Mouse (Mus musculus) thymus, adult 2 months (tissue): ENCODE data around the gene Bcap31. TPM values are rescaled to one million over a fixed set of nuclear protein-coding genes. Genes with fewer than 3 reads are reported as not detected.

Experiments
- DNase-seq: peaks from one replicate; pipeline ENCODE4 v3.0.0; 2021
- H3K27ac ChIP-seq: fragments of 200-500 bp; 2 replicates; pipeline ENCODE4 v1.5.1; 2012; ENCODE audit warnings: low read length, control low read depth; ENCODE audit not compliant: control insufficient read depth, insufficient read depth
- H3K27me3 ChIP-seq: fragments of 200-500 bp; 2 replicates; pipeline ENCODE4 v1.6.1; 2012; ENCODE audit warnings: mild to moderate bottlenecking, low read length, moderate library complexity, mixed read lengths; ENCODE audit not compliant: control insufficient read depth, insufficient read depth
- H3K36me3 ChIP-seq: fragments of 200-500 bp; 2 replicates; pipeline ENCODE4 v1.6.1; 2012; ENCODE audit warnings: mild to moderate bottlenecking, low read length, moderate library complexity; ENCODE audit not compliant: control insufficient read depth, insufficient read depth
- H3K4me1 ChIP-seq: fragments of 200-500 bp; replicated peaks from 2 replicates; pipeline ENCODE4 v1.6.1; 2012; ENCODE audit warnings: low read length; ENCODE audit not compliant: control insufficient read depth, insufficient read depth
- H3K4me3 ChIP-seq: fragments of 200-500 bp; 2 replicates; pipeline ENCODE4 v1.5.1; 2012; ENCODE audit warnings: mild to moderate bottlenecking, low read length, control low read depth, moderate library complexity; ENCODE audit not compliant: control insufficient read depth, insufficient read depth
- CTCF ChIP-seq: fragments of 200-500 bp; IDR thresholded peaks from 2 replicates; pipeline ENCODE4 v1.5.1; 2012; ENCODE audit warnings: mild to moderate bottlenecking, control low read depth, low read length, moderate library complexity, borderline replicate concordance; ENCODE audit not compliant: control insufficient read depth, poor library complexity, insufficient read depth; ENCODE audit errors: extremely low read depth
- POLR2A ChIP-seq: fragments of 200-500 bp; IDR thresholded peaks from 2 replicates; pipeline ENCODE4 v1.6.1; 2012; ENCODE audit warnings: mild to moderate bottlenecking, low read length, control low read depth, moderate library complexity; ENCODE audit not compliant: control insufficient read depth, poor library complexity, insufficient read depth; ENCODE audit errors: extremely low read depth
- WGBS: fragments of 180-500 bp; shearing (Covaris S2); methylation state at CpG from one replicate; pipeline ENCODE4 v1.1.7; 2018; 5-methylcytosine and 5-hydroxymethylcytosine counted together
- polyA plus RNA-seq: library from polyadenylated mRNA; depleted of rRNA; stranded (reverse); fragments of >200 nt; gene quantifications from 2 replicates; pipeline ENCODE4 v1.2.3, GENCODE M21; 2012

Bcap31 gene
- polyA plus RNA-seq, 1 experiment: 54.4 TPM

DNA sequence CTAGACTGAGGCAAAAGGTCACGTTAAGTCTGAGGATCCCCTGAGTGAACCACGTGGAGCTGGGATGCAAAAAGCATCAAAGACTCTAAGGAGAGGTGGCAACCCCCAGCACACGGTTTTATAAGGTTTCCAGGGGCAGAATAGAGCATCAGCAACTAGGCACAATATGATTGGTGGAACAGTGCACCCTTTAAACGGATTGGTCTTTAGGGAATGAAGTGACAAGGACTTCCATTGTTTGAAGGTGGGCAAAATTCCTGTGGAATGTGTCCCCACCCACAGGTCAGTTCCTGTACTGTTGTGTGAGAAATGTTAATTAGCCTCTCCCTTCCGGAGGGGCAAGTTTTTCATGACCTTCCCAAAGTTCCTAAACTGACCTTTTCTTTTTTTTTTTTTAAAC lies 23.2 kb upstream of the Bcap31 start:
- DNase-seq: no peak
- Histone ChIP-seq H3K36me3 (no peaks in the 10 kb centered on the region), H3K4me1 (no peaks in the 10 kb centered on the region), H3K4me3 (no peak overlapping the region), H3K27me3 (no peaks in the 10 kb centered on the region), H3K27ac (no peak overlapping the region)
- WGBS: 75% methylated on average over 5 of the region's 5 CpGs
- TF ChIP-seq CTCF: no peak
- no peak for TF ChIP-seq POLR2A

DNA sequence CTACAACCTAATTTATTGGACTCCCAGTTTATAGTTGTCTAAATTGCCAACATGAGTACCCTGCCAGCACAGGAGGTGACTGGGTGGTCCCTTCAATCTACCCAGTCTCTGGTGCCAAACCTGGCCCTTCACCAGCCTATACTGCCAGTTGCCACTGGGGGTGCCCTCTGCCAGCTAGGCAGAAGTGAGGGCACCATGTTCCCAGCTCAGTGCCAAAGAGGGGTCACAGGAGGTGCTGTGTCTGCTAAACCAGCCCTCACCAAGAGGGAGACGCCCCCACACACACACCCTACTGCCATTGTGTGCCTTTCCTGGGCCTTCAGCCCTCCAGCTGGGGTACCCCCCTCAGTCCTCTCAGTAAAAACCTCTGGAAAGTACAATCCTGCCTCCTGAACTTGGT lies 22.2 kb upstream of the Bcap31 start:
- Histone ChIP-seq H3K4me1 (no peaks in the 10 kb centered on the region), H3K36me3 (no peaks in the 10 kb centered on the region), H3K27ac (no peak overlapping the region), H3K4me3 (no peak overlapping the region), H3K27me3 (no peaks in the 10 kb centered on the region)
- no peak for DNase-seq
- WGBS: 78% methylated on average over 1 of the region's 1 CpGs
- TF ChIP-seq CTCF (no peak), POLR2A (no peak)

DNA sequence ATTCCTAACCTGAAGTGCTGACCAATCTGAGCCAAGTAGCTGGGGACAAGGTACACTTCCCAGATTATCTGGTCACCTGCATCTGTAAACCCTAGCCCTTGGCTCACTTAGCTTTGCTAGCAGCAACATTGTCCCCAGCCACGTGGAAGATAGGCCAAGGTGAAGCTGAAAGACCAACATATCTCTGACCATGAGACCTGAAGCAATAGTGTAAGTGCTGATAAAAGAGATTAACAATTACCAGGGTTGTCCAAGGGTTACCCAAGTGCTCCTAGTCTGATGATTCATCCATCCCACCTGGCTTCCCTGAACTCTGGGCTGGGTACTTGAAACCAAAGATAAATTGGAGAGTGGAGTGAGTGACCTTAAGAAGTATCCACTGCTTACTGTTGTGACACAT lies 14.9 kb upstream of the Bcap31 start:
- no peak overlapping the region for H3K27ac ChIP-seq
- 95% methylated on average over 1 of the region's 1 CpGs for WGBS
- no peak overlapping the region for H3K4me3 ChIP-seq
- no peaks in the 10 kb centered on the region for H3K27me3 ChIP-seq
- peaks cover 29% of the 10 kb centered on the region for H3K36me3 ChIP-seq
- no peak for DNase-seq
- H3K4me1 ChIP-seq: no peaks in the 10 kb centered on the region
- TF ChIP-seq POLR2A: no peak
- no peak for TF ChIP-seq CTCF

DNA sequence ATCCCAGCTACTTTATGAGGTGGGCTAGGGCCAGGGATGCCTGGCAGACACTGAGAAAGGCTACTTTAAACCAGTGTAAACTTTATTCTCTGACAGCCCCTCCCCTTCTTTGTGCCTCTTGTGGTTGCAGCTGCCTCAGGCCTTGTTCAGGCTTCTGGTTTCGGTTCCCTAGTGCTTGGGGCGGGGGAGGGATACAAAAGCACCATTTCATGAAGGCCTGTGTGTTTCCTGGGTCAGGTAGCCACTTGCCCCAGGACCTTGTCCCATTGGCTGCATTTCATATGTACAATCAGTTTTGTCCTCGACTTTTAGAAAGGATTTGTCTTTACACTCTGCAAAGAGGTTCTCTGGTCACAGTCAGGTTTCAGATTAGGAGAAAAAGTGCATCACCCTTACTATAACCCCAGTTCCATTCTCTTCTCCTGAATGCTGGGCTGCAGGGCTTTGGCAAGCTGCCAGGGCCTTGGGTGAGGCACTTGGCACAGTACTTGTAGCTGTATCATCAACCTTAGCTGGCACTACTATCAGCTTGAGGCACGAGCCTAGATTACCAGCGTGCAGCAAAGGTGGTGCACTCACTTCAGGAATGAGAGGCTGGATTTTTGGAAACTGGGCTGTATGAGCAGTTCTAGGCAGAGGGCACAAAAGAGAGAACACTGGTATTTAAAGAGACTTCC lies 2.8 kb upstream of the Bcap31 start:
- Histone ChIP-seq H3K4me1 (peaks cover 14% of the 10 kb centered on the region), H3K4me3 (peak overlapping the region; percentile 82), H3K36me3 (peaks cover 6% of the 10 kb centered on the region; the same call in 1 of the 2 replicates), H3K27ac (peak overlapping the region; percentile 94), H3K27me3 (no peaks in the 10 kb centered on the region)
- DNase-seq: peak; percentile 24
- 6% methylated on average over 5 of the region's 5 CpGs for WGBS
- TF ChIP-seq POLR2A: no peak
- no peak for TF ChIP-seq CTCF

DNA sequence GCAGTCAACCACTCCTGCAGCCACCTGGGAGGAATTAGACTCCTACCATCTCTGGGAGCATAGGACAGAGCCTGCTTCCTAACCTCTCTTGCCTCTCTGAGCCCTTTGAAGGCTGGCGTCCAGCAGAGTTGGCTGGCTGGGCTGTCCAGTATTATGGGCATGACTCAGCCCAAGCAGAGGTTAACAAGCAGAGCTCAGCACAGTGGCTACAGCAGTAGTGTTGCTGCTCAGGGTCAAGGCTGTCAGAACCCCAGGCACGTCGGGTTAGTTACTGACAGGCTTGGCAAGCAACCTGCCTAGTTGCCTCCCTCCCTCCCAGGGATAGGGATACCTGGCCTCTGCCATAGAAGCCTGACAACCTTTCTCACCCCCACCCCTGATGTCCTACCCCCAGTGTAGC lies 2.3 kb upstream of the Bcap31 start:
- DNase-seq: peak; percentile 3
- TF ChIP-seq POLR2A: no peak
- TF ChIP-seq CTCF: no peak
- H3K4me1 ChIP-seq: peaks cover 14% of the 10 kb centered on the region

DNA sequence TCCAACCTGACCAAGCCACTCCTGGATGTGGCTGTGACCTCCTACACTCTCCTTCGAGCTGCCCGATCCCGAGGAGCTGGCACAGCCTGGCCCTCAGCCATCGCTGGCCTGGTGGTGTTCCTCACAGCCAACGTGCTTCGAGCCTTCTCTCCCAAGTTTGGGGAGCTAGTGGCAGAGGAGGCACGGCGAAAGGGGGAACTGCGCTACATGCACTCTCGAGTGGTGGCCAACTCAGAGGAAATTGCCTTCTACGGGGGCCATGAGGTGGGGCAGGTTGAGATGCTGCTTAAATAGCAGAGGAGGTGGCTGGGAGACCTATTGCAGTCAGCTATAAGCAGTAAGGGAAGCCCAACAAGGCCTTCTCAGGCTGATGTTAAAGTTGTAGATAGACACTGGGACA lies 1.7 kb upstream of the Bcap31 start:
- H3K36me3 ChIP-seq: peaks cover 6% of the 10 kb centered on the region; the same call in 1 of the 2 replicates
- peak; percentile 40 for DNase-seq
- no peak for TF ChIP-seq CTCF
- TF ChIP-seq POLR2A: no peak
- peak overlapping the region; percentile 94 for H3K27ac ChIP-seq
- H3K4me1 ChIP-seq: peaks cover 14% of the 10 kb centered on the region
- peak overlapping the region; percentile 82 for H3K4me3 ChIP-seq
- WGBS: 11% methylated on average over 11 of the region's 11 CpGs
- H3K27me3 ChIP-seq: no peaks in the 10 kb centered on the region

More for the DNA sequence above, 2.3 kb upstream of the Bcap31 start:
- Histone ChIP-seq H3K36me3 (peaks cover 6% of the 10 kb centered on the region; the same call in 1 of the 2 replicates), H3K27ac (peak overlapping the region; percentile 94), H3K27me3 (no peaks in the 10 kb centered on the region), H3K4me3 (peak overlapping the region; percentile 82)
- WGBS: 12% methylated on average over 3 of the region's 3 CpGs

DNA sequence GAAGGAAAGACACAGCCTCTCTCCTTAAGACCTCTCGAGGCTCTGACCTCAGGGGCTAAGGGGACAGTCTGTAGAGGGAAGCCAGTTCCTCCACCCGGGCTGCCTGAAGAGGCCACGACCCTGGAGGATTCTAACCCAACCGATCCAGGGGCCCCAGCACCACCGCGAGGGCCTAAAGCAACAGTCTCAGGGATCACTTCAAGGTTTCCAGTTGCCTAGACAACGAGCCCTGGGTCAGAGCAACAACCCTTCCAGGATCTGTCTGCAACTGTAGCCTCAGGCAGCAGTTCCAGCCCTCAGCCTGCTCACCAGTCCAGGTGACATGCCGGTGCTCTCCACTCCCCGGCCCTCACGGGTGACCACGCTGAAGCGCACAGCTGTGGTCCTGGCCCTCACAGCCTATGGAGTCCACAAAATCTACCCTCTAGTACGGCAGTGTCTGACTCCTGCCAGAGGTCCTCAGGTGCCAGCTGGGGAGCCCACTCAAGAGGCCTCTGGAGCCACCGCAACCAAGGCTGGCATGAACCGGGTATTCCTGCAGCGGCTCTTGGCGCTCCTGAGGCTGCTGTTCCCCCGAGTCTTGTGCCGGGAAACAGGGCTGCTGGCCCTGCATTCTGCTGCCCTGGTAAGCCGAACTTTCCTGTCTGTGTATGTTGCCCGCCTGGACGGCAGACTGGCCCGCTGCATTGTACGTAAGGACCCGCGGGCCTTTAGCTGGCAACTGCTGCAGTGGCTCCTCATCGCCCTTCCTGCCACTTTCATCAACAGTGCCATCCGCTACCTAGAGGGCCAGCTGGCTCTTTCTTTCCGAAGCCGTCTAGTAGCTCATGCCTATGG lies 952 bp upstream of the Bcap31 start:
- no peak for TF ChIP-seq CTCF
- TF ChIP-seq POLR2A: no peak
- peak; percentile 26 for DNase-seq
- 0% methylated on average over 30 of the region's 30 CpGs for WGBS

More for the DNA sequence above, 952 bp upstream of the Bcap31 start:
- Histone ChIP-seq H3K4me1 (peaks cover 14% of the 10 kb centered on the region), H3K4me3 (peak overlapping the region; percentile 82), H3K27me3 (no peaks in the 10 kb centered on the region), H3K27ac (peak overlapping the region; percentile 94), H3K36me3 (peaks cover 6% of the 10 kb centered on the region; the same call in 1 of the 2 replicates)
